Mouse (Mus musculus): Measurements from ENCODE around the gene Slco3a1.

The Slco3a1 gene

DNA sequence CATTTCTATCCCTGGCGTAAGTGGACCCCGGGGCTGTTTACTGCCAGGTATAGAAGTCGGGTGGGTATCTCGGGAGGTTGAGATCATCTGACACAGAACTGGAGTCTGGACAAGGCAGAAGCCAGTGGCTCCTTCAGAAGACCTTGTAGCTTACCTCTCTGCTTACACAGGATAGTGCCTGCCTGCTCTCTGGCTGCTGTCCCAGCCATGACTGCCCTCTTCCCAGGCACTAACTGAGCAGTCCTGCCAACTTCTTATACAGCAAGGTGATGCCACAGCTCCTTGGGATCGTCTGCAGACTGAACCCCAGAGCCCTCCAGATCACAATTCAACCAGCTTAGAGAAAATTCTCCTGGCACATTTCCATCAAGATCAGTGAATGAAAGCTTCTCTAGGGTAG is 26.4 kb downstream of the Slco3a1 start:
- no peak for DNase-seq (ENCODE audit: low read depth, low spot score)

GRCm38 (mm10) chr7:74527689-74528088 is 26.9 kb downstream of the Slco3a1 start:
- peak; percentile 56 for DNase-seq (ENCODE audit: low read depth, low spot score)

DNA sequence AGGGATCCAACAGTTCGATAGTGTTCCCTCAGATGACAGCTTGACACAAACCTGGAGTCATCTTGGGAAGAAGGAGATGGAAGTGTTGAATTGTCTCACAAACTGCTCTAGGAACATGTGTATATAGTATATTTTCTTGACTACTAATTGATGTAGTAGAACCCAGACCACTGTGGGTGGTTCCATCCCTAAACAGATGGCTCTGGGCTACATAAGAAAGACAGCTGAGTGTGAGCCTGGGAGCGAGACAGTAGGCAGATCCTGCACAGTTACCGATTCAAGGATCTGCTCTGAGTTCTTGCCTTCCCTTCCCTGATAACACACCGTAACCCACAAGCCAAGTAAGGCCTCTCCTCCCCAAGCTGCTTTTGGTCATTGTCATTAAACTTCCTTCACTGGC is 28.6 kb downstream of the Slco3a1 start:
- no peak for DNase-seq (ENCODE audit: low read depth, low spot score)

DNA sequence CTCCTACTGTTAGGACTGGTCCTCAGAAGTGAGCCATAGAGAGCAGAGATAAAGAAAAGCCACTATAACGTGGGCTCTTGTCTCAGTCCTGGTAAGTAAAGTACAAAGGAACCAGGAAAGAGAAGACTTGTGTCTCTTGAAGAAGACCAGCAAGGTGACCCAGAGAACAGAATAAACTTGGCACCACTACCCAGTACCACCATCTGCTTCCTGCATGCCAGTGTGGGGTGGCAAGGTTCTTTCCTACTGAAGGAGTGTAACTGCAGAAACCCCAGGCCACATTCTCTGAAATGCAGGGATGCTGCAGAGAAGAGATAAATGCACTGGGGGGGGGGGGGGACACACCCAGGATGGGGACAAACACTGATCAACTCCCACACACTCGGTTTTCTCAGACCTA is 29.0 kb downstream of the Slco3a1 start:
- no peak for DNase-seq (ENCODE audit: low read depth, low spot score)

DNA sequence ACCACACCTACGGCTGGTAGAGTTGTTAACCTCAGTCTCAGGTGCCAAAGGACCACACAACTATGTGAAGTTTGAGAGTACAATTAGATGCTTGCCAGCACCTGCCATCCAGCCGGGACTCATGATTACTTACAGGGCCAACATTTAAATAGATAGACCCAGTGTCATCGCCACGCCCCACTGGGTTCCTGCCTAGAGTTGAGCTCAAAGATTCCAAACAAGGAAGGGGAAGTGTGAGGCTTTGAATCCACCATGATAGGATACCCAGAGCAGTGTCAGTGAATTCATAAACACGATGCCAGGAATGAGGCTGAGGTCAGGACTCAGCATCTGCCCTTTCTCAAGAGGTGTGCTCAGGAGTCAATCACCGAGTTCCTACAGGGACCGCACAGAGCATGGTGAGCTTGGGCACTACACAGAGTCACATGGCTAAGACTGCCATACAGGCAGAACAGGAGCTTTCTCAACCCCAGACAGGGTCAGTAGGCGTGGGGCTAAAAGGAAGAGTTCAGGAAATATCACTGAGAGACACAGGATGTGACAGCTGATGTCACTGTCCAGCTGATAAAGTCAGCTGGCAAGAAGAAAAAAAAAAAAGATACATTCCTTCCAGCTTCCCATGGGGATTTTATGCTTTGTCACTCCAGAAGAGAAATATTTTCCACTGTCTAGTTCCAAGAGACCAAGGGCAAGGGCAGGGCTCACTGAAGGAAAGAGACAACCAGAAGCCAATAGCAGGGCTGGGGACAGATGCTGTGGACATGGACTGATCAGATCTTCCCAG is 30.2 kb downstream of the Slco3a1 start:
- DNase-seq (ENCODE audit: low read depth, low spot score): no peak

DNA sequence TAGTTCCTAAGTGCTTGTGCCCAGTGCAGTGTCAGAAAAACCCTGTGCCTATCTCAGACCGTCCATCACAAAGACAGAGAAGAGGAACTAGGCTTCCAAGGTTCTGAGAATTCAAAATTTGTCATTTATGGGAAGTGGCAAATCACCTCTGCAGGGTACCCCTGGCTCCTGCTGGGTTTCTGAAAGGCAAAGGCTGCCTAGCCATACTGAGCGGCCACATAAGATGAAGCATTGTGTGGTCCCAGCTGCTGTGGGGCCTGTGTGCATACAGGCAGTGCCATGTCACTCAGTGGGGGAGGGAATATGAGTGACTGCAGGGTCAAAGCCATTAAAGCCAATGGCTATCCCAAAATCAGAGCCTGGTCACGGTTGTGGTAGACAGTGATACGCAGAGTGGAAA is 31.5 kb downstream of the Slco3a1 start:
- no peak for DNase-seq (ENCODE audit: low read depth, low spot score)

- DNase-seq (ENCODE audit: low read depth, low spot score): no peak
Measured at GRCm38 (mm10) chr7:74522260-74522659, 32.3 kb downstream of the Slco3a1 start.

DNA sequence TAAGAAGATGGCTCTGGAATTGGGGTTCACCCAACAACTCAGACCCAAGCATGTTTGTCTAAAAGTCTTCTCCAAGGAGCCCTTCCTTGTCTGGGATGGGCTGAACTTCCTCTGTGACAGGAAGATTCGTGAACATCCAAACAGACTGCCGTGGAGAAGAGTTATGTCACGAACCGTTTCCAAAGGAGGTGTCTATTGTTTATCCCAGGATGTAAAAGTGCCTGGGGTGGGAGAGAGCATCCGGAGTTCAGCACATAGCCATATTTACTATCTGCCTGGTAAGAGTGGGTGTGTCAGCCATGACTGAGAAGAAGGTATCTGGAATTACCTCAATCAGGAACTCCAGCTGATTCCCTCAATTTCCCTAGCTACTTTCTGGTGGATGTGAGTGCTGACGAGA is 35.2 kb downstream of the Slco3a1 start:
- DNase-seq (ENCODE audit: low read depth, low spot score): no peak

DNA sequence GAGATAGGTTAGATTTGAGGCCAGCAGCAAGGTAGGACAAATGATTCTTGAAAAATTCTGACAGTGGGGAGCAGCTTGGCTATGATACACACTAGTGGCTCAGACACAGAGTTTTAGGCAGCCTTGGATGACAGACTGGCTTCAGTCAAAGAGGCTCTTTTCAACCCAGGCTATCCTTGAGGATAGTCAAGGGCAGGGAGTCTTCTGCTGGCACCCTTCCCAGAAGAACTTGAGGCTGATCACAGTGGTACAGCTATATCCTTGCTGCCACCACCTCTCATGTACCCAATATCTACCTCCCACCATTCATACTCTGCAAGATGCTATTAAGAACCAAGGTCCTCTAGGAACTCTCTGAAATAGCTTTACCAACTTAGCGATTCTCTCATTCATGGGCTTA is 35.8 kb downstream of the Slco3a1 start:
- no peak for DNase-seq (ENCODE audit: low read depth, low spot score)

DNA sequence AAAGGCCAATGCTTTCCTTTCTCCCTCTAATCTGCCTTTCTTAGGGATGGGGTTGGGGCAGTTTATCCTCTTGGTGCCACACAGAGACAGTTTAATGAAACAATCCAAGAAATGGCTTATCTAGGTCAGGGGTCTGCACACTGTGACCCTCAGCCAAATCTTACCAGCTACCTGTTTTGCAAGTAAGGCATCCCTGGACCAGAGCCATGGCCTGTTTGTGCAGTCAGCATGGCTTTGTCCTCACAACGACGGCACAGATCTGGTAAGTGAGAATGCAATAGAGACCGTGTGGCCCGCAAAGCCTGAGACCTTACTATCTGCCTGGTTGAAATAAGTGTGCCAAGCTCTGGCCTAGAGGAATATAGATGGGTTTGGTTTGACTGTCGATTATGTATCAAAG is 36.3 kb downstream of the Slco3a1 start:
- DNase-seq (ENCODE audit: low read depth, low spot score): no peak

DNA sequence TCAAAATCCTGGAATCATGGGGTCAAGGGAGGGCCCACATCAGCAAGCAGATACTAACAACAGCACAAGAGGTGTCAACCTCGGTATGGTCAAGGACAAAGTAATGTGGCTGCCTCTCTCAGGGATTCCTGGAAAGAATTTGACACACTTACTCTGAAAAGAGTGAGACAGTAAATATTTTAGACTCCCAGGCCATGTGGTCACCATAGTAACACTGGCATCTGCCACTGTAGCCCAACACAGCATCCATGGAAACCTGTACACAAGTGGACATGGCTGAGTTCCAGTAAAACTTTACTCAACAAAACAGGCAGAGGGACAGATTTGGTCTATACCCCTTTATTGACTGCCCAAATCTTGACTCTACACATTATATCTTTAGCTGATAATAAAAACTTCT is 43.9 kb downstream of the Slco3a1 start:
- no peak for DNase-seq (ENCODE audit: low read depth, low spot score)

DNA sequence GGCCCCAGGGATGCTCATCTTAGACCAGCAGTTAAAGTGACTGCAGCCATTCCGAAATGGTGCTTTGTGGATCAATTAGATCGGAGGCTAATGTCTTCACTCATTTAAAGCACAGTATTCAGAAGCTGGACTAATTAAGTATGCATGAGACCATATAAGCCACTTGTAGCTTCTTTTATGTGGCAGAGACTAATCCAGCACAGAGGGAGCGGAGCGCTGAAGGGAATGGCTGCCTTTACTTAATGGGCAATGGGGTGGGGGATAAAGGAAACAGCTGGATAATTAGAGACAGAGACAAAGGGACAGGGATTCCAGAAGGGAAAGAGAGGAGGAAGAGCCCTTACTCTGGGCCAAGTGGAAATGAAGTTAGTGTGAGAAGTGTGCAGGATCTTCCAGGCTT is 46.4 kb downstream of the Slco3a1 start:
- no peak for DNase-seq (ENCODE audit: low read depth, low spot score)

- DNase-seq (ENCODE audit: low read depth, low spot score): no peak
Measured at GRCm38 (mm10) chr7:74506856-74507255, 47.7 kb downstream of the Slco3a1 start.

- no peak for DNase-seq (ENCODE audit: low read depth, low spot score)
Measured at GRCm38 (mm10) chr7:74505635-74506034, 48.9 kb downstream of the Slco3a1 start.

GRCm38 (mm10) chr7:74501187-74501586 is 53.4 kb downstream of the Slco3a1 start:
- DNase-seq (ENCODE audit: low read depth, low spot score): no peak

- DNase-seq (ENCODE audit: low read depth, low spot score): no peak
Measured at GRCm38 (mm10) chr7:74499470-74499869, 55.1 kb downstream of the Slco3a1 start.

DNA sequence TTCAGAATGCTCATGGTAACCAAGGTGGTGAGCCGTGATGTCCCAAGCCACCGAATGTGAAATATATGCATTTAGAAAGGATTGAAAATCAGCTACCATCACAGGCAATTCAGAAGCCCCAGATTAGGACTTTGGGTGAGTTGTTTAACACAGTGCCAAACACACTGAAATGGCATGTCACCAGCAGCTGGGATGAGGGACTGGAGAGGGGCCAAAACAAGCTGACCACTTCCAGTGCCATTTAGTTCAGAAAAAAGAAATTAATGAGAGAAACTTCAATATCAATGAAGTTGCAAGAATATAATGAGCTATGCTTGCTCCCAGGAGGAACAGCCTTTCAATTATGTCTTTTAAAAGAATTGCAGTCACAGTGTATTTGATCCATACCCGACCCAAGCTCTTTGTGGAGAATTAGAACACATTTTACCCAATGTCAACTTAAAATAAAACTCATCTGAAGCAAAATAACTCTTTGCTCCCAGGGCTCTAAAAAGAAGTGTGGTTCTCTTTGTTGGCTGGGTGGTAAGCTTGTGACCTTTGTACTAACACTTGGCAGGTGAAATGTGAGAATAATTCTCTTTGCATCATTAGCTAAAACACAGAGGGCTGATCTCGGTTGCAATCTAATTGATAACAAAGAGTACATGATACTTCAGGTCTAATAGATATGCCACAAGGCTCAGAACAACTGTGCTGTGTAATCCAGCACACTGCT is 56.2 kb downstream of the Slco3a1 start:
- DNase-seq (ENCODE audit: low read depth, low spot score): no peak

- peak; percentile 33 for DNase-seq (ENCODE audit: low read depth, low spot score)
Measured at GRCm38 (mm10) chr7:74497203-74497602, 57.4 kb downstream of the Slco3a1 start.

DNA sequence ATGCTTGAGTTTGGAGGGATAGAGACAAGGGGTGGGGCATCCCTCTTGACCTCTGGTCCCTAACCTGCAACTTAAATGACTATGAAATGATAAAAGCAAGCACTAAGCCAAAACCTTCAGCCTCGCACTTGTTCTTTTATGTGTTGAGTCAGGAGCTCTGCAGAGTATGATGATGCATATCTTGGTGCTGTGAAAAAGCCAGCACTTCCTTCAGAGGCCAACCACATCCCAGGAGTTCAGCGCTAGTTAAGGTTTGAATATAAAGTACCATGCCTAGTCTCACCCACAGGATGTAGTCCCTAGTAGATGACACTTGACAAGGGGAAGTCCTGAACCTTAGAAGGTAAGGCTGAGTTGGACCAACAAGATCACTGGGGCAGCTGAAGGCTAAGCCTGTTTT is 59.1 kb downstream of the Slco3a1 start:
- DNase-seq (ENCODE audit: low read depth, low spot score): peak; percentile 78

- no peak for DNase-seq (ENCODE audit: low read depth, low spot score)
Measured at GRCm38 (mm10) chr7:74493775-74494174, 60.8 kb downstream of the Slco3a1 start.

DNA sequence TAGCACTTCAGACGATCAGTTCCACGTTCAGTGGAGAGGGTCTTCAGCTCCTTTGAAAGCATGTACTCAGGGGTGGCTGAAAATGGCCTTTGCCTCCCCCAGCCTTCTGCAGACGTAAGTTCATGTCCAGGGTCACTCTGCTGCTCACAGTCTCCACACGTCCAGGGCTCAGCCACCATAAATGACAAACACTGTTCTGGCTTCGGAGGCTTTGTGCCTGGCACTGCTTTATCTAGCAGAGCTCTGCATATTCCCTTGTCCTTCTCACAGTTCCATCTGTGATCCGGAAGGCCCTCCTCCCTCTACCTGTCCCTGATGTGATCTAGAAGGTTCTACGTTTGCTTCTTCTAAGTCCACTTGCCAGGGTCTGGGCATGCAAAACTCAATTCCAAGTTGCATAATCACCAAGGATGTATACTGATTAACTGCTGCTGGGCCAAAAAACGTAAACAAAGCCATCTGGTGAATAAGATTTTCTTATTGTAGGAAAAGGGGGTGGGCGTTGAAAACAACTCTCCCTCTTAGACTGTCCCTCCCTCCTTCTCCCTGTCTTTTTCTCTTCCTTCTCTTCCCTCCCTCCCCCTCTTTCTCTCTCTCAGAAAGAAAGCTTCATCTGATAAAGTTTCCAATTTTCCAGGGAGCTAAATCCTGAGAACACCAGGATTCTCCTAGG is 62.8 kb downstream of the Slco3a1 start:
- DNase-seq (ENCODE audit: low read depth, low spot score): no peak

GRCm38 (mm10) chr7:74488141-74488540 is 66.4 kb downstream of the Slco3a1 start:
- no peak for DNase-seq (ENCODE audit: low read depth, low spot score)

DNA sequence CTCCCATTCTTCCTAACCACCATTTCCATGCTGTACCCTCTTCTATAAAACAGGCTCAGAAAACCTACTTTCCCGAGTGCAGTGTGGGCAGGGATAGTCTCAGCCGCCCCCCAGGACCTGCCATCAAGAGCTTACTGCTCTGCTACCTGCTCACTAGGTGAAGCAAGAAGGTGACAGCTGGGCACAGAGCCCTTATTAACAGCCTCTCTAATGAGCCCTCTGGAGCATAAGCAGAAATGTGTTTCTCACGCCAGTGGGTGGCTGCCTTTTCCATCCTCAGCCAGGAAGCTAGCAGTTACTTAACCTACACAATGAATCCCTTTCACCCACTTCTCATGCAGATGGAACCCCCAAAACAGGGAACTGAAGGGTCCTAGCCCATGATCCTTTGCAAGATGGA is 66.9 kb downstream of the Slco3a1 start:
- DNase-seq (ENCODE audit: low read depth, low spot score): no peak

Measured in CD4-positive helper T cell, adult 2 months (primary cell).